In the genomic region with DNA sequence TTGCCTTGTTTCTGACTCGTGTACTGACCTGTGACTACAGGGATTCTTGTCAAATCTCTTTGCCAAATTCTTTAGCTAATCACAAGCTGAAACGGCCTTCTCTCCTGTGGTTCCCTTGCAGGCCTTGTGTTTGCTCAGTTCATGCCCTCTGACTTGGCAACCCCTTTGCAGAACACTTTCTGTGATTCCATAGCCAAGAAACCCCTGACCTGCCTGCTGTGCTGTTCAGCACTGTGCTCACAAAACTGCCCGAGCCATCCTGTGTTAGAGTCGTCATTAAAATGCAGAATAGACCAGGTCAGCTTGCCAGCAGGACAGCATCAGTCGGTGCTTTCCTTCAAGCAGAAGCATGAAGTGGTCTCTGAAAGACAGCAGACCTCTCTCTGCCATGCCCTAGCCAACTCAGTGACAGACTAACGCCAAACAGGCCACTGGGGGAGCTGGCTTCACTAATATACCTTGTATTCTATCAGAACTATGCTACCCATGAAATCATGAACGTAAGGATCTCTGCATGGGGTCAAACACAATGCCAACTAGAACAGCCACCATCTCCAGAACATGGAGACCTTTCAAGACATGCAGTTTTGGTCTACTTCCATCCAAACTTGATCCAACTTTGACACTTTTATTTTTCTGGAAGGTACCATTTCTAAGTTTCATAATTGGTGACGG, we compare ENCODE assay signal across 12 mouse cellular contexts.
A peak's percentile ranks its signal among the peaks of the same experiment; 100 is the strongest.
DNase-seq lines count a peak whose midpoint lies in the region; ATAC-seq and TF ChIP-seq lines count a peak whose summit lies in the region.
"Had no signal": no experiment of that assay in that cellular context is flagged by ENCODE, and none has a peak within 500 bp of the region (broad histone marks: within the 10 kb centered on the region; RNA-seq: fewer than 3 reads in every experiment).

No protein-coding gene starts in this region.

- TF ChIP-seq CTCF in cerebellum, adult 2 months (IDR thresholded peaks at IDR 0.05; ENCODE audit: borderline replicate concordance, insufficient read depth, low read depth, low read length): no peak

- no peak overlapping the region for H3K9ac ChIP-seq in kidney, embryonic 14.5 days (ENCODE audit: low read depth, low read length)
- H3K9ac ChIP-seq: liver, embryonic 12.5 days had no signal

- no peaks in the 10 kb centered on the region for H3K9me3 ChIP-seq in kidney, embryonic 14.5 days (ENCODE audit: control insufficient read depth, low read length)
- H3K9me3 ChIP-seq: forebrain, embryonic 10.5 days; liver, embryonic 12.5 days had no signal

- WGBS in kidney, embryonic 14.5 days: 68% methylated on average over 8 of the region's 8 CpGs
- 16% methylated on average over 8 of the region's 8 CpGs for WGBS in cerebellum, adult 2 months

- DNase-seq in kidney, adult 11 months: peak; percentile 8
- peak; percentile 43 for DNase-seq in NIH3T3 (ENCODE audit: low read depth)
- peak; percentile 45 to 70 for DNase-seq in cerebellum, adult 2 months
- peak; percentile 15 for DNase-seq in heart, postnatal 25 days (ENCODE audit: low spot score)
- DNase-seq in thymus, postnatal 14 days: no peak
- DNase-seq in thymus, postnatal 25 days: no peak
- DNase-seq in left cerebral cortex, postnatal 36 days (ENCODE audit: low spot score in 2 of 2): no peak

- no peak for TF ChIP-seq POLR2A in cerebellum, adult 2 months (IDR thresholded peaks at IDR 0.05; ENCODE audit: borderline replicate concordance, insufficient read depth, low read length)

- ATAC-seq in kidney, embryonic 14.5 days (ENCODE audit: low FRiP score, low TSS enrichment): no peak
- ATAC-seq: liver, embryonic 12.5 days had no signal

- H3K27me3 ChIP-seq in kidney, embryonic 14.5 days (ENCODE audit: control insufficient read depth, insufficient read depth, low read length): no peaks in the 10 kb centered on the region
- no peaks in the 10 kb centered on the region for H3K27me3 ChIP-seq in cerebellum, adult 2 months (ENCODE audit: control insufficient read depth, insufficient read depth, low read length)
- H3K27me3 ChIP-seq: liver, embryonic 12.5 days had no signal

- no peaks in the 10 kb centered on the region for H3K36me3 ChIP-seq in kidney, embryonic 14.5 days (ENCODE audit: control insufficient read depth, insufficient read depth, low read length)
- H3K36me3 ChIP-seq: forebrain, embryonic 10.5 days; G1E; liver, embryonic 12.5 days had no signal

- H3K4me2 ChIP-seq in kidney, embryonic 14.5 days (replicated peaks; ENCODE audit: low read depth, low read length): no peak overlapping the region
- H3K4me2 ChIP-seq: liver, embryonic 12.5 days had no signal

- H3K27ac ChIP-seq in kidney, embryonic 14.5 days (ENCODE audit: low read depth, low read length): no peak overlapping the region
- no peak overlapping the region for H3K27ac ChIP-seq in cerebellum, adult 2 months (ENCODE audit: insufficient read depth, low read length)
- H3K27ac ChIP-seq: forebrain, embryonic 10.5 days; kidney, postnatal 0 days; liver, embryonic 12.5 days had no signal

- intact Hi-C loops in heart, postnatal 25 days (cut with DNase I): no loop called here
- intact Hi-C loops in left cerebral cortex, postnatal 36 days (cut with DNase I): no loop called here

- H3K4me1 ChIP-seq in kidney, embryonic 14.5 days (ENCODE audit: control insufficient read depth, insufficient read depth, low read length): peaks cover 14% of the 10 kb centered on the region
- no peaks in the 10 kb centered on the region; the same call in 1 of the 2 replicates for H3K4me1 ChIP-seq in cerebellum, adult 2 months (ENCODE audit: control insufficient read depth, insufficient read depth, low read length)
- H3K4me1 ChIP-seq: liver, embryonic 12.5 days had no signal

- no peak overlapping the region for H3K4me3 ChIP-seq in kidney, embryonic 14.5 days (ENCODE audit: low read length)
- H3K4me3 ChIP-seq in cerebellum, adult 2 months (replicated peaks; ENCODE audit: insufficient read depth, low read depth, low read length): no peak overlapping the region
- H3K4me3 ChIP-seq: forebrain, embryonic 10.5 days; liver, embryonic 12.5 days had no signal

Comparison
In these comparisons a context has a peak if more than half of its experiments do, and no peak if none do; other contexts are left out.
1. DNase-seq: peak in kidney, adult 11 months (single experiment), NIH3T3 (single experiment), cerebellum, adult 2 months (2 of 2) and heart, postnatal 25 days (single experiment); none in thymus, postnatal 14 days (single experiment), thymus, postnatal 25 days (single experiment) and left cerebral cortex, postnatal 36 days (0 of 2).